Mouse (Mus musculus) kidney, postnatal 25 days (tissue): ENCODE data around the gene Gm10842.
"Not testable (repeated sequence)": the region's sequence is repeated elsewhere in the genome, so short reads cannot be mapped to it uniquely, and the experiment has no call there.

Experiments used
- DNase-seq, 2 experiments: peaks; one replicate each; pipeline ENCODE4 v3.0.0; 2021; ENCODE audit warnings: mixed read lengths in 2 of 2

Gene Gm10842

DNA sequence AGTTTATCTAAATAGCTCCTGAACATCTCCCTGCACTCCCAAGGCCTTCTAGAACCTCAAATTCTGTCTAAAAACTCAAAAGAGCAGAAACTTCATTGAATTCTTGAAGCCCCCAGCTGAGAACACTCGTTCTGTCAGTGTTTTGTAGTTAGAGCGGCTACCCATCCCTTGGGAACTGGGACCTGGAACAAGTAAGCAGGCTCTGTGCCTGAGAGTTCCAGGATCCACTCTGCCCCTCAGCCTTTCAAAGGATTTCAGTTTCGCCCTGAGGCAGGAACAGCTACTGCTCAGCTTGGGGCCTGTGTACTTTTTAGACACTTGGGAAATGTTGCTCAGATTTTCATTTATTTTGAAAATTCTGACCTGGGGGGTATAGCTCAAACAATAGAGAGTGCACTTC lies at the start of gene Gm10842:
TSS of gene Gm10842 (plus strand) at position 301 of the 400 bp plus-strand sequence.
- DNase-seq = no peak

GRCm38 (mm10) chr11:105112448-105112847 lies 34.2 kb upstream of the Gm10842 start:
- DNase-seq = not testable (repeated sequence)

- DNase-seq = no peak
Measured at GRCm38 (mm10) chr11:105117814-105118213, 28.9 kb upstream of the Gm10842 start.

DNA sequence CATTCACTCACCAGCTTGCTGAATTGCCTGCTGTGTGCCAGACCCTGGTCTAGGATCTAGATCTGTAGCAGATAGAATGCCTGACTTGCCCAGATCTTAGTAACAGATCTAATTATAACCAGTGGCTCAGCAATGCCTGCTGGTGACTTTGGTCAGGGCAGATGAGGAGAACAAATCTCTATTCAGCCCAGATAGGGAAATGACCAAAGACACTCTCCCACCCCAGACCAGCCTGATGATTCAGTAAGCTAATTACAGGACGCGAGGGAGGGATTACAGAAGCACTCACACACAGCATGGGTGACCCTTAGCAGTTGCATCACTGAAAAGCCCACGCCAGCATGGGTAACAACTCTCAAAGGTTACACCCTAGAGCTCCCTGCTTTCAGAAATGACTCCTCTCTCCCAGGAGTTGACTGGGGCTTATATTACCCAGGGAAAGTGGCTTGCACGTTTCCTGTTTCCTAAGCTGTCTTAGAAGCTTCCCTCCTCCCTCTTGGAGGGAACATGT lies 26.1 kb upstream of the Gm10842 start:
- DNase-seq = no peak

DNA sequence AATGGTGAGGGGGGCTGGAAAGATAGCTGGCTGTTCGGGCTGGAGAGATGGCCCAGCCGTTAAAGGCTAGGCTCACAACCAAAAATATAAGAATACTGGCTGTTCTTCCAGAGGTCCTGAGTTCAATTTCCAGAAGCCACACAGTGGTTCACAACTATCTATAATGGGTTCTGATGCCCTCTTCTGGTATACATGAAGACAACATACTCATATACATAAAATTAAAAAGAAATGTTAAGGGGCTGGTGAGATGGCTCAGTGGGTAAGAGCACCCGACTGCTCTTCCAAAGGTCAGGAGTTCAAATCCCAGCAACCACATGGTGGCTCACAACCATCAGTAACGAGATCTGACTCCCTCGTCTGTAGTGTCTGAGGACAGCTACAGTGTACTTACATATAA lies 24.9 kb upstream of the Gm10842 start:
- DNase-seq = not testable (repeated sequence)

GRCm38 (mm10) chr11:105123986-105124385 lies 22.7 kb upstream of the Gm10842 start:
- peak; percentile 88 to 90 for DNase-seq

DNA sequence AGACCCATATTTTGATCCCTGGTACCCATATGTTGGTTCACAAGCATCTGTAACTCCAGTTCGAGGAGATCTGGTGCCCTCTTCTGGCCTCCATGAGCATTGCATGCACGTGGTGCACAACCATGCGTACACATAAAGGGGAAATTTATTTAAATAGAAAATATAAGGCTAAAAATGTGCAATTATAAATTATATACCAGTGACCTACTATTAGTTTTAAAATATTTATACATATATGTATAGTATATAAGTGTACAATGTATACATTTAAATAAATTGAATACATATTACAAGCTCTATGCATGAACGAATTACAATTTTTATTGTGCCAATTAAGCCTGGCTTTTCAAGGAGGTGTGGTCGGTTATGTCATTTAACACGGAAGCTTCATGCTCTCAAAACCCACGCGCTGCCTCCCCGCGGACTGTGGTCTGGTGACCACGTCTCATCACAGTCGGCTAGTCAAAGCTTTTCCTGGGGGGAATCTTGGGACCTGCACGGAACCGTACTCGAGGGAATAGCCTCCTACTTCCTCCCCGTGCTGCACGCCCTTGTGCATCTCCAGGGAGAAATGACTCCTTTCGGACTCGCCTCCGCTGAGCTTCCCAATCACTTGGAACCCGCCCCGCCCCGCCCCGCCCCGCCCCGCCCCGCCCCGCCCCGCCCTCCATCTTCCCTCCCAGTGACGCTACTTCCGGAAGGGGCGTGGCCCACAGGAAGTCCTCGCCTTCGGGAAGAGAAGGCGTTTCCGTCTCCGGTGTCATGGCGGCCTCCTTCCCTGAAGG lies 20.8 kb upstream of the Gm10842 start, which contains the start of gene Mettl2:
TSS of gene Mettl2 (plus strand) at position 691 of the 785 bp plus-strand sequence.
- DNase-seq = peak; percentile 92 to 94

- peak in 1 of 2 experiments; percentile 5 for DNase-seq
Measured at GRCm38 (mm10) chr11:105126520-105127029, 20.1 kb upstream of the Gm10842 start.

- no peak for DNase-seq
Measured at GRCm38 (mm10) chr11:105135692-105136091, 11.0 kb upstream of the Gm10842 start.

DNA sequence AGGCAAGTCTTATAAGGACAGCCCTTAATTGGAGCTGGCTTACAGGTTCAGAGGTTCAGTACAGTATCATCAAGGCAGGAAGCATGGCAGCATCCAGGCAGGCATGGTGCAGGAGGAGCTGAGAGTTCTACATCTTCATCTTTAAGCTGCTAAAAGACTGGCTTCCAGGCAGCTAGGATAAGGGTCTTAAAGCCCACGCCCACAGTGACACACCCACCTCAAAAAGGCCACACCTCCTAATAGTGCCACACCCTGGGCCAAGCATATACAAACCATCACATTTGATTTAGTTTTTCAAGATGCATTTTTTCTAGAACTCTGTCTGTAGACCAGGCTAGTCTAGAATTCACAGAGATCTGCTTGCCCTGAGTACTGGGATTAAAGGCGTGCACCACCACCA lies 9.4 kb upstream of the Gm10842 start:
- not testable (repeated sequence) for DNase-seq

DNA sequence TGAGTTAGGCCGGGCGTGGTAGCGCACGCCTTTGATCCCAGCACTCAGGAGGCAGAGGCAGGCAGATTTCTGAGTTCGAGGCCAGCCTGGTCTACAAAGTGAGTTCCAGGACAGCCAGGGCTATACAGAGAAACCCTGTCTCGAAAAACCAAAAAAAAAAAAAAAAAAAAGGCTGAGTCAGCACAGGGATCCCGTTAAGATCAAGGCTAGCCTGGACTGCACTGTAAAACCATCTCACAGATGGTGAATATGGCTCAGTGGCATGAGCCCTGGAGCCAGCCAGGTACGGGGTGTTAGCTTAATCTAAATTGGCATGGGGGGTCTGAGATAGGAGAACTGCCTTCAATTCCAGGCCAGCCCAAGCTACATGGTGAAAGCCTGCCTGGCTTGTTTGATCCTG lies 6.2 kb upstream of the Gm10842 start:
- not testable (repeated sequence) for DNase-seq

- no peak for DNase-seq
Measured at GRCm38 (mm10) chr11:105141115-105141514, 5.6 kb upstream of the Gm10842 start.

- no peak for DNase-seq
Measured at GRCm38 (mm10) chr11:105143564-105143963, 3.1 kb upstream of the Gm10842 start.

DNA sequence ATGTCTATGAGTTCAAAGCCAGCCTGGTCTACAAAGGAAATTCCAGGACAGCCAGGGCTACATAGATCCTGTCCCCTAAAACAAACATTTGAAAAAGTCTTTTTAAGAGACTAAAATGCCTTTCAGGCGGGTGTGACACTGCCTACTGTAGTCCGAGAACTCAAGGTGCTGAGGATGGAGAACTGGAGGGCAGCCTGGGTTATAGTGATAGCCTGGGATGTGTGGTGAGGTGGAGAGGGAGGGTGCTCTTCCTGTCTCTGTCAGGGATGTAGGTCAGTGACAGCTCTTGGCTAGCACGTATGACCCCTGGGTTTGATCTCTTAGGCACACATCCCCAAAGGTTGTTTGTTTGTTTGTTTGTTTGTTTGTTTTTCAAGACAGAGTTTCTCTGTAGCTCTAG lies 2.6 kb upstream of the Gm10842 start:
- no peak for DNase-seq

- DNase-seq = peak in 1 of 2 experiments; percentile 57
Measured at GRCm38 (mm10) chr11:105144508-105145210, 2.0 kb upstream of the Gm10842 start.

DNA sequence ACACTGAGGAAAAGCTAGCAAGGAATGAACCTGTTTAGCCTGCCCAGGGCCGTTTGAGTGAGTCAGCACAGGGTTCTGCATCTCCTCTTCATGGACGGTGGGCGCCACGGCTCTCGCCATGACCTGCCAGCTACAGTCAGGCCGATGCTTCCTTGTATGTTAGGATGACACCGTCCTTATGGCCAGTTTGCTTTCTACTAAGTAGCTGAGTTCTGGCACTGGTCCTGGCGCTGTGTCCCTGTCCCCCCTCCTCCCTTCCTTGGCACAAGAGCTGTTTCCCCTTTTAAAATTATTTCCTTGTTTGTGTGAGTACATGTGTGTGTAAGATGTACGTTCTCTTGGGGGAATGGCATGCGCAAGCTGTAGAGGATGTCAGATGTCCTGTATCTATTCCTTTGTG lies 1.5 kb upstream of the Gm10842 start:
- DNase-seq = no peak

DNA sequence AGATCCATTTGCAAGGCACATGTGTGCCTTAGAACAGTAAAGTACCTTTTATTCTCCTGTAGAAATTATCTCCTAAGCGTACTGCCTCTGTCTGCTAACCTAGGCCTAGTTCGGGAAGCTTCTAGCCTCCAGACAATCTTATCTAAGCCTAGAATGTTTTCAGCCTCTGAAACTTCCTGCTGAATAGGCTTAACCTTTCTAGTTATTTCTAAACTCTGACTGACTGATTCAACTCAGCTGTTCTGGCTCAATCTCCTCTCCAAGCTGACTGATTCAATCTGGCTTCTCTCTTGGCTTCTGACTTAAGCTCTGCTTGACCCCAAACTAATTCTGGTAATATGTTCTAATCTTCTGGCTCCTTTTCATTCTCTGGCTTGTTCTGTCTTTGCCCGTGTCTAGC lies 2.7 kb downstream of the Gm10842 start:
- DNase-seq = no peak

- no peak for DNase-seq
Measured at GRCm38 (mm10) chr11:105149766-105150165, 3.1 kb downstream of the Gm10842 start.

DNA sequence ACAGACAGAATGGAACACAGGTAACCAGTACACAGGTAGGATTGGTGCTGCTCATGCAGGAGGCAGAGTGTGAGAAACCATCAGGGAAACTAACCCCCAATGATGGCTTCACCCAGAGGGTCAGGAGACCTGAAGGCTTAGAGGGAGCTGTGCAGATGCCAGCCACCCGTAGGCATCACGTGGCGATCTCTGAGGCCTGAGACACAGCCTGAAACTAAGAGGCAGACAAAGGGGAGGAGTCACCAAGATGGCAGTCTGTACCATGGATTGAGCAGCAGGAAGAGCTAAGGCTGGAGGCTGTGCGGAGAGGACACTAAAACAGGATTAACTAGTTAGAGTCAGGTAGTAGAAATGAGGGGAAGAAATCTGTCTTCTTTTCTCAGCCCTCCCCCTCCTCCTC lies 4.0 kb downstream of the Gm10842 start:
- DNase-seq = no peak

GRCm38 (mm10) chr11:105151226-105152016 lies 4.7 kb downstream of the Gm10842 start:
- peak in 1 of 2 experiments; percentile 50 for DNase-seq

DNA sequence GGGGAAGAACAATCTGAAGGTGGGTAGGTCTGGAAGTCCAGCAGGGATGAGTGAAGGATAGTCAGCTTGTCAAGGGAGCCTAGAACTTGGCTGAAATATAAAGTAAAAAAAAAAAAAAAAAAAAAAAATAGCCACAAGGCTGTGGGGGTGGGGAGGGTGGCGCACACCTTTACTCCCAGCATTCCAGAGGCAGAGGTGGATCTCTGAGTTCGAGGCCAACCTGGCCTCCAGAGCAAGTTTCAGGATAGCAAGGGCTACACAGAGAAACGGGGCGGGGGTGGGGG lies 5.3 kb downstream of the Gm10842 start:
- DNase-seq = no peak

DNA sequence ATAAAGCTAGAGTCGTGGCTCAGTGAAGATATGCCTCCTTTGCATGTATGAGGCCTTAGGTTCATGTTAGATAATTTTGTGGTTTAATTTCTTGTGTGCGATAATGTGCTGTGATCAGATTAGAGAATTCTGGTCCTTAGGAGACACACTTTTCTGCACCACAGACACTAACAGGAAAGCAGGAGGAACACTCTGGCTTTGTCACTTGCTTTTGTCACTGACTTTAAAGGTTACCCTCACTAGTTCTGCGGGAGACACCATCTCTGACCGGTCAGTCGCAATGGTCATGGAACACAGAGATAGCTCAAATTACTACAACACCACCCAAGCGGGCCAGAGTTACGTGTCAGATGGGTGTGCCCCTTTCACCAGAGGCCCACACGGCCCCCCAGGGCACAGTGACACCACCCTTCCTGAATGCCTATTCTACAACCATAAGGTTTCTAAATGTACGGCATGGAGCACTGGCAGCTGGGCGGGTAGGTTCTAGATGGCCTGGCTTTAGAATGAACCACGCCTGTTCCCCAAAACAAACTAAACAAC lies 5.7 kb downstream of the Gm10842 start:
- DNase-seq = no peak
